Mouse (Mus musculus): ENCODE data around the gene Sptb.

DNA sequence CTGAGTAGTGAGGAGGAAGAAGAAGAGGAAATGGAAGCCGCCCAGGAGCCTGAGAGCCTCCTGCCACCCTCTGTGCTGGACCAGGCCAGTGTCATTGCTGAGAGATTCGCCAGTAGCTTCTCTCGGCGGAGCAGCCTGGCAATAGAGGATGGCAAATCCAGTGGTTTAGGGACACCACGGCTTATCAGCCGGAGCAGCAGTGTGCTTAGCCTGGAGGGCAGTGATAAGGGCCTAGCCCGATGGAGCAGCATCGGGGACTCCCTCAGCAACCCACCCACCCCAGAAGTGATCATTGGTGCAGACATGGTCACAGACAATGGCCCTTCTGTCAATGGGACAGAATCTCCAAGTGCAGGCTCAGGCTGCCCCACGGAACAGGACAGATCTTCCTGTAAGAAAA, 134.3 kb downstream of the Sptb start:
- TF ChIP-seq POLR2A (IDR thresholded peaks at IDR 0.05; ENCODE audit: borderline replicate concordance, insufficient read depth, low read length) (no peak), CTCF (IDR thresholded peaks at IDR 0.05; ENCODE audit: borderline replicate concordance, insufficient read depth, low read depth, low read length) (no peak)

All from cerebellum, adult 2 months (tissue).